Mouse (Mus musculus): ENCODE measurements around the gene Rapsn.

- TF ChIP-seq CTCF (conservative IDR thresholded peaks at IDR 0.05; ENCODE audit: low read length), result no peak
- TF ChIP-seq NANOG (IDR thresholded peaks at IDR 0.05; ENCODE audit: borderline replicate concordance, low read length), result no peak
Observed at GRCm38 (mm10) chr2:91041786-91042185, 6.4 kb downstream of the Rapsn start.
